Mouse (Mus musculus) liver, adult 2 months (tissue): Measurements from ENCODE around the gene Txlnb.

Experiments used
- CTCF ChIP-seq: fragments of 200-500 bp; IDR thresholded peaks from 2 replicates; pipeline ENCODE4 v1.5.1; 2011; ENCODE audit warnings: low read depth, low read length, control low read depth
- POLR2A ChIP-seq: fragments of 200-500 bp; IDR thresholded peaks from 2 replicates; pipeline ENCODE4 v1.6.1; 2011; ENCODE audit warnings: low read length, control low read depth; ENCODE audit not compliant: insufficient read depth; ENCODE audit errors: extremely low read depth

DNA sequence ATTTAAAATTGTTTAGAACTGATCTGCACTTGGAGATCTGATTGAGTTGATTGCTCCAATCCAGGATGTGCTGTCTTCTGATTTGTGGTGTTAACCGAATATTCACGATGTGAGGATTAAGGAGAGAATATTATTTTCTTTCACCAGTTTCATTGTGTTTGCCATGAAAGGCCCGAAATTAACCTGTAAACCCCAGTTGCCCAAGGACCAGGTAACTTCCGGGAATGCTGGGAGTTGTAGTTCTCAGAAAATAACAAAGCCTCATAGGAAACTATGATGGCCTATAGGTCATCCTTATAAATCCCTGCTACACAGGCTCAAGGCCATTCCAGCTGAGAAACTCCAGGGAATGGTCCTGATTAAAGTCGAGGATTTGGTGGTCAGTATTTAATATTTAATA is 1.6 kb upstream of the Txlnb start:
- TF ChIP-seq CTCF (no peak), POLR2A (no peak)
